Mouse (Mus musculus) midbrain, embryonic 10.5 days (tissue): ENCODE measurements around the gene Pcgf6. TPM values are rescaled to one million over a fixed set of nuclear protein-coding genes. Genes with fewer than 3 reads are reported as not detected.

Experiments
- DNase-seq: peaks from one replicate; pipeline ENCODE4 v3.0.0-alpha.2; 2017; ENCODE audit warnings: low spot score
- H3K27ac ChIP-seq: fragments of 300-500 bp; sonication (generic); replicated peaks from 2 replicates; pipeline ENCODE4 v1.5.1; 2016; ENCODE audit warnings: mild to moderate bottlenecking
- H3K27me3 ChIP-seq: fragments of 300-500 bp; sonication (generic); 2 replicates; pipeline ENCODE4 v1.6.1; 2016; ENCODE audit warnings: low read depth, mild to moderate bottlenecking; ENCODE audit not compliant: poor library complexity, severe bottlenecking
- H3K36me3 ChIP-seq: fragments of 300-500 bp; sonication (generic); 2 replicates; pipeline ENCODE4 v1.6.1; 2016; ENCODE audit warnings: mild to moderate bottlenecking, moderate library complexity
- H3K4me1 ChIP-seq: fragments of 300-500 bp; sonication (generic); 2 replicates; pipeline ENCODE4 v1.6.1; 2016
- H3K4me3 ChIP-seq: fragments of 300-500 bp; sonication (generic); 2 replicates; pipeline ENCODE4 v1.5.1; 2016; ENCODE audit warnings: mild to moderate bottlenecking, moderate library complexity
- H3K9me3 ChIP-seq: fragments of 300-500 bp; sonication (generic); replicated peaks from 2 replicates; pipeline ENCODE4 v1.6.1; 2016; ENCODE audit warnings: mild to moderate bottlenecking
- WGBS: fragments of 180-500 bp; shearing (Covaris S2); methylation state at CpG from one replicate; pipeline ENCODE4 v1.1.7; 2016; 5-methylcytosine and 5-hydroxymethylcytosine counted together
- polyA plus RNA-seq: library from polyadenylated mRNA; unstranded; fragments of >200 nt; fragmentation: Nextera tagmentation; extraction: Ambion mirVana; gene quantifications from 2 replicates; pipeline ENCODE4 v1.2.1, GENCODE M21; 2016

The Pcgf6 gene
- polyA plus RNA-seq: 30.2 and 33.8 TPM in 2 replicates

DNA sequence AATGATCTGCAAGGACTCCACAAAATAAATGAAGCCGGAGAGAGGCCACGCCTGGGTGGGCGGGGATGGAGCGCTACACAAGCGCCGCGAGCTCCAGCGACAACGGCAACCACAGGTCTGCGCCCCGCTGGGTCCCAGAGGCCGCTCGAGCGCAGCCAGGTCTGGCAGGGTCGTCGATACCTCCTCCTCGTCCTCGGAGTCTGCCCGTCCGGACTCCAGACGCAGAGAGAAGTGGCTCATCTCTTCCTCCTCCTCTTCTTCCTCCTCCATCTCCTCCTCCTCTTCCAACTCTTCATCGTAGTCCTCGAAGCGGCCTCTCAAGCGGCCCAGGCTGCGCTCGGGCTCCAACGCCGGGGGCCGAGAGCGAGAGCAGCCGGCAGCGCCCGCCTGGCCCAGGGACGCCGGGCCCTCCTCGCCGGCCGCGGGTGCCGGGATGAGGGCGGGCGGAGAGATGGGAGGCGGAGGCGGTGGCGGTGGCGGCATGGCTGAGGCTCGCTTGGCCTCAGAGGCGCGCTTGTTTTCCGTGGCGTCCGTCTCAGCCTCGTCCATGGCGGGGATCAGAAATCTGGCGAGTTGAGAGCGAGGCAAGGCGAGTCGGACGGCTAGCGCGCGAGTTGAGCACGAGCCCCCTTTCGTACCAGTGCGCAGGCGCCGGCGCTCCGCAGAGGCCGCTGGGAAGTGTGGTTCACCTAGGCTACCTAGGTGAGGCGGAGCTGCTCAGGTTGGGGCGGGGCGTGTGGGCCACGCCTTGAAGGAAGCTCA is at the start of gene Pcgf6:
Gene Pcgf6, minus strand, starts transcription at position 636 of the 762 bp plus-strand sequence.
- WGBS: under 1% methylated on average over 74 of the region's 75 CpGs
- peak within 1 kb of the TSS; percentile 95 for H3K27ac ChIP-seq
- H3K27me3 ChIP-seq: no peaks in the 10 kb centered on the region
- H3K4me3 ChIP-seq: peak within 1 kb of the TSS; percentile 79
- peak; percentile 86 for DNase-seq
- peaks cover 25% of the 10 kb centered on the region for H3K4me1 ChIP-seq
- peaks cover 31% of the 10 kb centered on the region for H3K36me3 ChIP-seq
- no peaks in the 10 kb centered on the region for H3K9me3 ChIP-seq

DNA sequence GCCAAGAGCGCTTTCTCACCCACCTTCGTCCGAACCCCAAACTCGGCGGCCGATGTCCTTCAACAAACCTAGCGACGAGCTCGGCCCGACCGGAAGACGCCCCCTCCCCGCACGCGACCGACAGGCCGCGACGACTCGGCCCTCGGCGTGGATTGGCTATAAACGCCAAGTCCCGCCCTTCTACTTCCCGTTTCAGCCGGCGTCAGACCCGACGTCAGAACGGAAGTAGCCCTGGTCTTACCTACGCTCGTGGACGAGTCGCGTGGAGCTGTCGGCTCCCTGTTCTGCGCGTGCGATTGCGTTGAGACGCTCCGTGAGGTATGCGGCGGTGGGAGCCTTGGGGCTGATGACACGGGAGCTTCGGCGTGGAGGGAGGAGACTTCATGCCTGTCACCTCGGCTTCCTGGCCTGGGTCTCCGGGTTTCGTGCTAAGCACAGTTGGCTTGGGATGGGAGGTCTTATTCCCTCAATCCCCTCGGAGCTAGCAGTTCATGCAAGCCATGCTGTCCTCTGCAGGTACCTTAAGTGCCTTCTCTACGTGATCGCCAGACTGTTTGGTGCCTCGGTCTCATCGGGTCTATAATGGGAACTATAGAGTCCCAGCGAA is 39.9 kb upstream of the Pcgf6 start, which contains the start of the genes Usmg5 and Pdcd11:
Gene Usmg5, minus strand, starts transcription at position 98 of the 607 bp plus-strand sequence.
Gene Pdcd11, plus strand, starts transcription at position 219 of the 607 bp plus-strand sequence.
- H3K27me3 ChIP-seq: no peaks in the 10 kb centered on the region
- H3K36me3 ChIP-seq: peaks cover 56% of the 10 kb centered on the region
- WGBS: under 1% methylated on average over 56 of the region's 56 CpGs
- peaks cover 23% of the 10 kb centered on the region for H3K4me1 ChIP-seq
- peak within 1 kb of the TSS; percentile 96 for H3K4me3 ChIP-seq
- peak; percentile 95 for DNase-seq
- H3K9me3 ChIP-seq: no peaks in the 10 kb centered on the region
- H3K27ac ChIP-seq: peak within 1 kb of the TSS; percentile 90

DNA sequence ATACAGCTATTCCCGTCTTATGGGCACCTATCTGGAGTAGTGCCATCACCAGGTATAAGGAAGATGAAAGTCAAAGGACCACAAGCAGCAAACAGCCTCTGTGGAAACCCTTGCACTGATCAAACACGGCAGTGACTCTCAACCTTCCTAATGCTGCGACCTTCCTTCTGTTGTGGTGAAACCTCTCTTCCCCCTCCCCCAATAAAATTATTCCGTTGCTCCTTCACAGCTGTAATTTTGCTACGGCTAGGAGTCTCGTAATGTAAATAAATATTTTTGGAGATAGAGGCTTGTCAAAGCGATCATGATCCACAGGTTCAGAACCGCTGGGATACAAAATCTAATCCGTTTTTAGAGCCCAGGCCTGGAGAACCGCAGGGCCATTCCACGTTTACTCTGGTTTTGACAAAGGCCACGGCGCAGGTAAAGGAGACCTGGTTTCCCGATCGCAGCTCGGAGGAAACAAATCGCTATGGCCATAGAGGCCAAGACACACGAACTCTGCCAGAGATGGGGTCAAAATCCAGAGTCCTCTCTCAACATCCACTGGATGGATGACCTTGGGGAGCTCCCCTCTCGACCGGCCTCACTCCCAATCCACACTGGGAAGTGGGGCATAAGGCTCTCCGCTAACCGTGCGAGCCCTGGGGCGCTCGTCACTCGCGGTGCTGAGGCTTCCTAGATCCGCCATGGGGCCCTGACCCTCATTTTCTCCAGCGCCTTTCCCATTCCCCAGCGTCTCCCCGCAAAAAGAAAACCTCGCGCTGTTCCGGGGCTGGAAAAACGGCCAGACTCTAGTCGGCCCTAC is 39.2 kb upstream of the Pcgf6 start:
- Histone ChIP-seq H3K4me3 (peak overlapping the region; percentile 96), H3K27me3 (no peaks in the 10 kb centered on the region), H3K27ac (peak overlapping the region; percentile 90), H3K4me1 (peaks cover 23% of the 10 kb centered on the region), H3K9me3 (no peaks in the 10 kb centered on the region), H3K36me3 (peaks cover 56% of the 10 kb centered on the region)
- no peak for DNase-seq
- WGBS: 4% methylated on average over 36 of the region's 36 CpGs

DNA sequence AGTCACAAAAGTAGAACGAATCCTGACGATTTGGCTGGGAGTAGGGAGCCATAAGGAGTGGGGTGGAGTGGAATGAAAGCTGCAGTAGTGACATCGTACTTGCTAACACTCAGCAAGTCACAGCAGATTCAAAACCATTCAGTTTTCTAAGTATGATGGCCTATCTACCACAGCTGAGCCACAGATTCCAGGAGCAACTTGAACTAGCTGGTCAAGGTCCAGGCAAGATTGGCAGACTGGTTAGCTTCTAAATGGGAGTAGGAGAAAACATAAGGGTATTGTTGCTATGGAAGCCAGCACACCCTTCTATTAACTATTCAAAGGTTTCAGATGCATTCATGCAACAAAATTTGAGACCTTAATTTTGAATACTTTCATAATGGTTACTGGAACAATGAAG is 37.5 kb upstream of the Pcgf6 start:
- no peaks in the 10 kb centered on the region for H3K9me3 ChIP-seq
- no peaks in the 10 kb centered on the region for H3K27me3 ChIP-seq
- H3K27ac ChIP-seq: no peak overlapping the region
- peaks cover 23% of the 10 kb centered on the region for H3K4me1 ChIP-seq
- no peak overlapping the region for H3K4me3 ChIP-seq
- WGBS: 92% methylated on average over 3 of the region's 3 CpGs
- H3K36me3 ChIP-seq: peaks cover 56% of the 10 kb centered on the region
- DNase-seq: no peak

DNA sequence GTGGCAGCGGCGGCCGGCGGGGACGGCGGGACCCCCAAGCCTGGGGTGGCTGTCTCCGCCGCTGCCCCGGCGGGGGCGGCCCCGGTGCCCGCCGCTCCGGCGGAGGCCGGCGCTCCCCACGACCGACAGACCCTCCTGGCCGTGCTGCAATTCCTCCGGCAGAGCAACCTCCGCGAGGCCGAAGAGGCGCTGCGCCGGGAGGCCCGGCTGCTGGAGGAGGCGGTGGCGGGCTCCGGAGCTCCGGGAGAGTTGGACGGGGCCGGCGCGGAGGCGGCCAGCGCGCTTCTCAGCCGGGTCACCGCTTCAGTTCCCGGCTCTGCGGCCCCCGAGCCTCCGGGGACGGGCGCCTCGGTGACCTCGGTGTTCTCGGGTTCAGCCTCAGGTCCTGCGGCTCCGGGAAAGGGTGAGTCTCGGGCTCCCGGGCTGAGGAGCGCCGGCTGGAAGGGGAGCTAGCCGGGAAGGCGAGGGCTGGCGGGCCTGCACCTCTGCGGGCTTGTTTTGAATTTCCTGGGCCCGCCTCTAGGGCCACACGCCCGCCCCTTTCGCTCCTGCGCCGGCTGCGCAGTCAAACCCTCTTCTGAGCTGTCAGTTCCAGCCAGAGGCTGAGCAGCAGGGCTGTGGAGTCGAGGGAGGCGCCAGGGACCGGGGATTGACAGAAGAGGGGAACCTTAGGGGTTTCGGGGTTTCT is 17.4 kb upstream of the Pcgf6 start:
- DNase-seq: peak; percentile 87
- H3K9me3 ChIP-seq: no peaks in the 10 kb centered on the region
- H3K27ac ChIP-seq: peak overlapping the region; percentile 94
- WGBS: under 1% methylated on average over 66 of the region's 72 CpGs
- peak overlapping the region; percentile 100 for H3K4me3 ChIP-seq
- H3K27me3 ChIP-seq: no peaks in the 10 kb centered on the region
- H3K36me3 ChIP-seq: peaks cover 26% of the 10 kb centered on the region
- H3K4me1 ChIP-seq: peaks cover 12% of the 10 kb centered on the region

DNA sequence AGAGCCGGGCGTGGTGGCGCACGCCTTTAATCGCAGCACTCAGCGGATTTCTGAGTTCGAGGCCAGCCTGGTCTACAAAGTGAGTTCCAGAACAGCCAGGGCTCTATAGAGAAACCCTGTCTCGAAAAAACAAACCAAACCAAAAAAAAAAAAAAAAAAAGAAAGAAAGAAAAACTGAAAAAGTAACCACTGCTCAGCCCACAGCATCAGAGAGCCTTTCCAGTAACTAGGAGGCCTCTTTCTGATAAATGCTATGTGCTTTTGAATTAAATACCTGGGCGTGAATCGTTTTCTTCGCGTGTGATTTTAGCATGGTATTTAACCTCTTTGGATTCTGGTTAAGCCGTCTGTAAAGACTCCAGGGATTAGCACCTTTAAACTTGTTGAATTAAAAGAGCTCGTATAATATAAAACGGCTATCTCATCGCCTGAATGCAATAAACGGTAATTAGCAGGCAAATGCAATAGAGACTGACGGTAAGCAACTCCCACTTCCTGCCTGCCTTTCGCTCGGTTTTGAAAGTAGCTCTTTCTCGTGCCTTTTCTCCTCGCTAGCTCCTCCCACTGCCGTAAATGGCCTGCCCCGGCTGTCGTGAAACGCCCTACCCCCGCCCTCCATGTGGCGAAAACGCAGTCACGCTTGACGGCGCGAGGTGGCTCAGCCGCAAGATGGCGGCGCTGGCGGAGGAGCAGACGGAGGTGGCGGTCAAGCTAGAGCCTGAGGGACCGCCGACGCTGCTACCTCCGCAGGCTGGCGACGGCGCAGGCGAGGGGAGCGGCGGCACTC is 16.6 kb upstream of the Pcgf6 start, which contains the start of gene Taf5:
Gene Taf5, plus strand, starts transcription at position 651 of the 787 bp plus-strand sequence.
- DNase-seq: peak; percentile 98
- Histone ChIP-seq H3K4me1 (peaks cover 12% of the 10 kb centered on the region), H3K27ac (peak within 1 kb of the TSS; percentile 94), H3K27me3 (no peaks in the 10 kb centered on the region), H3K9me3 (no peaks in the 10 kb centered on the region), H3K4me3 (peak within 1 kb of the TSS; percentile 100), H3K36me3 (peaks cover 18% of the 10 kb centered on the region)
- WGBS: 11% methylated on average over 49 of the region's 49 CpGs

DNA sequence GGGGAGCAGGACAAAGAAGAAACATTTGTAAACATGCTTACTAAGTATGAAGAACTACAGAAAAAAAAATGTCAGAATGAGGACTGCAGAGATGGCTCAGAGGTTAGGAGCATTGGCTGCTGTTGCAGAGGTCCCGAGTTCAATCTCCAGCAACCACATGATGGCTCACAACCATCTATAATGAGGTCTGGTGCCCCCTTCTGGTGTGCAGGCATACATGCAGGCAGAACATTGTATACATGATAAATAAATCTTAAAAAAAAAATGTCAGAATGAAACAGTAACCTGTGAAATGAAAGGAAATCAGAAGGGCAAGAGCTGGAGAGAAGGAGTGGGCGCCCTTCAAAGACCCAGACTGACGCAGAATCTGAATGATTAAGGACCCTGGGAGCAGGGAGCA is 15.2 kb upstream of the Pcgf6 start:
- Histone ChIP-seq H3K27me3 (no peaks in the 10 kb centered on the region), H3K36me3 (peaks cover 4% of the 10 kb centered on the region)
- WGBS: 90% methylated on average over 3 of the region's 3 CpGs

DNA sequence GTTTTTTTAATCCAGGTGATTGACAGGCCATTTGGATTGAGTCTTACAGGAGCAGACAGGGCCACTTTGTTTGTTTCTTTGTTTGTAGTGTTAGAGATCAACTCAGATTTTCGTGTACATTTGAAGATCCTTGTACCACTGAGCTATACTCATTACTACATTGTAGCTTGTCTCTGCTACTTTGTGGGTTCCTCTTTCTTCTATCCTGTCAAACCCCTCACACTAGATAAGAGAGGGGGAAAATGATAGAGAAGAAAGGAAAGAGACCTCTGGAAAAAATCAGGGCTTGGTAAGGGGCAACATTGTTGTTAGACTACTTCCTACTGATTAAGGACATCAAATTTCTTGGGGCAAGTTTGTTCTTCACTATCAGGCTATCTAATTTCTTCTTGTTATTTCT is 7.0 kb upstream of the Pcgf6 start:
- no peak overlapping the region for H3K27ac ChIP-seq
- no peaks in the 10 kb centered on the region for H3K9me3 ChIP-seq
- DNase-seq: no peak
- 63% methylated on average over 1 of the region's 1 CpGs for WGBS
- no peaks in the 10 kb centered on the region for H3K36me3 ChIP-seq
- no peaks in the 10 kb centered on the region for H3K4me1 ChIP-seq
- no peak overlapping the region for H3K4me3 ChIP-seq
- H3K27me3 ChIP-seq: no peaks in the 10 kb centered on the region

More for the DNA sequence above, 15.2 kb upstream of the Pcgf6 start:
- peaks cover 12% of the 10 kb centered on the region for H3K4me1 ChIP-seq
- no peak overlapping the region for H3K27ac ChIP-seq
- no peak for DNase-seq
- H3K4me3 ChIP-seq: no peak overlapping the region
- no peaks in the 10 kb centered on the region for H3K9me3 ChIP-seq

DNA sequence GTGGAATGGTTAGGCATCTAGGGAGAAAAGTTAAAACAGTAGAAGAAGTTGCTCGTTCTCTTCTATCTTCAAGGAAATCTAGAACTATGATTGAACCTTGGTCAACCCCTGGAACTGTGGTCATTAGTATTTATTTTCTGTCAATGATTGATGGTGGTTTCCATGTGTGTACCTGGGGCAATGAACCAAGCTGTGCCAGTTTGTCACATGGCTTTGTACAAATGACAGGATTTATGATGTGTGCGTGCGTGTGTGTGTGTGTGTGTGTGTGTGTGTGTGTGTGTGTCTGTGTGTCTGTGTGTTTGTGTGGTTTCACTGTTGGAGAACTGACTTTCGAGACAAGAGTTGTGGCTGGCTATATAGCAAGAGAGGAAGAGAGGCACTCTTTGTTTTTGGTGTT is 2.8 kb upstream of the Pcgf6 start:
- Histone ChIP-seq H3K4me1 (peaks cover 25% of the 10 kb centered on the region), H3K27me3 (no peaks in the 10 kb centered on the region), H3K4me3 (no peak overlapping the region), H3K36me3 (peaks cover 1% of the 10 kb centered on the region; the same call in 1 of the 2 replicates), H3K27ac (no peak overlapping the region), H3K9me3 (no peaks in the 10 kb centered on the region)
- DNase-seq: no peak
- 86% methylated on average over 4 of the region's 4 CpGs for WGBS

DNA sequence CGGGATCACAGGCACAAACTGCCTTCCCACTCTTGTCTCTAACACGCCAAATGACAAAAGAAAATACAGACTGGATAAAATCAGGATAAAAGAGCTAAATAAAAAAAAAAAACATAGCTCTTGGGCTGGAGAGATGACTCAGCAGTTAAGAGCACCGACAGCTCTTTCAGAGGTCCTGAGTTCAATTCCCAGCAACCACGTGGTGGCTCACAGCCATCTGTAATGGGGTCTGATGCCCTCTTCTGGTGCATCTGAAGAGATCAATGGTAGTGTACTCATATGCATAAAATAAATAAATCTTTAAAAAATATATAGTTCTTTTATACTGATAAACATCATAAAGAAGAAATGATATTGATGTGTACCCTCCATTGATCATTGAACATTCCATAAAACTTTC is 2.2 kb upstream of the Pcgf6 start:
- DNase-seq: no peak
- Histone ChIP-seq H3K9me3 (no peaks in the 10 kb centered on the region), H3K27me3 (no peaks in the 10 kb centered on the region), H3K4me1 (peaks cover 25% of the 10 kb centered on the region), H3K4me3 (no peak overlapping the region), H3K27ac (no peak overlapping the region), H3K36me3 (peaks cover 6% of the 10 kb centered on the region)
- 82% methylated on average over 4 of the region's 4 CpGs for WGBS

DNA sequence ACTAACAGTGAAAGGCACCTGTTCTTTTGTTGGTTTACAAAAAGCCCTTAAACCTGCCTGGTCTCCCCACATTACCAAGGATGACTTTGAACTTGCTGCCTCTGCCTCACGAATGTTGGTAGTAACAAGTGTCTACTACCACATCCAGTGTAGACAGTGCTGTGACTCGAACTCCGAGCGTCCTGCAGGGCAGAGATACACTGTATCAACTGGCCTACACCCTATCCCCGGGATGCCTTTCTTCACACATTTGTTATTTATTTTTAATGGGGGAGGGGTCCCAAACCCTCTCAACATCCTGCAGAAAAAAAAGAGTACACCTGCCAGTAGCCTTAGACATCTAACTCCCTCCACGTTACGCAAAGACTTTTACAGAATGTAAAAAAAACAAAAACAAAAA is 866 bp downstream of the Pcgf6 start:
- H3K36me3 ChIP-seq: peaks cover 36% of the 10 kb centered on the region
- no peaks in the 10 kb centered on the region for H3K9me3 ChIP-seq
- 11% methylated on average over 7 of the region's 7 CpGs for WGBS
- H3K27ac ChIP-seq: peak overlapping the region; percentile 95
- no peak for DNase-seq
- peak overlapping the region; percentile 79 for H3K4me3 ChIP-seq
- peaks cover 25% of the 10 kb centered on the region for H3K4me1 ChIP-seq
- no peaks in the 10 kb centered on the region for H3K27me3 ChIP-seq
